Mouse (Mus musculus) neural tube, embryonic 11.5 days (tissue): ENCODE results near the gene Slc35e1. TPM values are rescaled to one million over a fixed set of nuclear protein-coding genes. Genes with fewer than 3 reads are reported as not detected.

ENCODE experiments used
- ATAC-seq: fragments of 200-750 bp; cut with Nextera tagmentation; 2 replicates; pipeline ENCODE4 v1.8.0; 2017; ENCODE audit warnings: moderate number of reproducible peaks, mild to moderate bottlenecking, moderate TSS enrichment, moderate library complexity; ENCODE audit not compliant: insufficient read depth, low FRiP score, low TSS enrichment
- DNase-seq: peaks from one replicate; pipeline ENCODE4 v3.0.0-alpha.2; 2015; ENCODE audit warnings: low spot score
- H3K27ac ChIP-seq: fragments of 300-500 bp; sonication (generic); 2 replicates; pipeline ENCODE4 v1.5.1; 2014; ENCODE audit warnings: low read depth, mild to moderate bottlenecking, low read length
- H3K27me3 ChIP-seq: fragments of 300-500 bp; sonication (generic); 2 replicates; pipeline ENCODE4 v1.6.1; 2014; ENCODE audit warnings: mild to moderate bottlenecking, low read length, mixed read lengths; ENCODE audit not compliant: control insufficient read depth, insufficient read depth
- H3K36me3 ChIP-seq: fragments of 300-500 bp; sonication (generic); 2 replicates; pipeline ENCODE4 v1.6.1; 2014; ENCODE audit warnings: mild to moderate bottlenecking, low read length, moderate library complexity, mixed read lengths; ENCODE audit not compliant: control insufficient read depth, insufficient read depth
- H3K4me1 ChIP-seq: fragments of 300-500 bp; sonication (generic); 2 replicates; pipeline ENCODE4 v1.6.1; 2014; ENCODE audit warnings: low read length, mixed read lengths; ENCODE audit not compliant: control insufficient read depth, insufficient read depth
- H3K4me2 ChIP-seq: fragments of 300-500 bp; sonication (generic); 2 replicates; pipeline ENCODE4 v1.6.1; 2014; ENCODE audit warnings: low read depth, mild to moderate bottlenecking, moderate library complexity
- H3K4me3 ChIP-seq: fragments of 300-500 bp; sonication (generic); 2 replicates; pipeline ENCODE4 v1.5.1; 2014; ENCODE audit warnings: low read depth, low read length
- H3K9ac ChIP-seq: fragments of 300-500 bp; sonication (generic); 2 replicates; pipeline ENCODE4 v1.6.1; 2014; ENCODE audit warnings: mild to moderate bottlenecking, low read length
- H3K9me3 ChIP-seq: fragments of 300-500 bp; sonication (generic); 2 replicates; pipeline ENCODE4 v1.6.1; 2016; ENCODE audit warnings: low read length; ENCODE audit not compliant: control insufficient read depth
- WGBS: fragments of 180-500 bp; shearing (Covaris S2); extraction: QIAGEN DNeasy Blood & Tissue Kit; methylation state at CpG from one replicate; pipeline ENCODE4 v1.1.7; 2014; 5-methylcytosine and 5-hydroxymethylcytosine counted together
- polyA plus RNA-seq: library from polyadenylated mRNA; unstranded; fragments of >200 nt; fragmentation: Nextera tagmentation; extraction: Ambion mirVana; gene quantifications from 2 replicates; pipeline ENCODE4 v1.2.1, GENCODE M21; 2014

The Slc35e1 gene
- polyA plus RNA-seq, 1 experiment from 2014 or later = 13.6 TPM

DNA sequence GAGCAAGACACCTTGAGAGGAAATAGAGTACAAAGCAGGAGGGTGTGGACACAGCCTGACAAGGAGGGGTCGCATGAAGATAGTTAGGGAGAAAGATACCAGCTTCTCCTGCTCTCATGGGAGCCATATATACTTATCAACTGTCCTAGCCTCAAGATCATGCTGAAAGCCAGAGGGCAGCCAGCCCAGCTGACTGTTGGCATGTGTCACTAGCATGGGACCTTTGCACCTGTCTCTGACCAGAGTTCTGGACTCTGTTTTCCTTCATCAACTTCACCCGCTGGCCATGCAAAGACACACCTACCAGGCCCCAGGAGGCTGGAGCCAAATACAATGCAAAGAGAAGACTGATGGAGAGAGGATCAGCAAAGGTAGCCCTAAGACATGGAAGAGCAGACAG lies 23.2 kb downstream of the Slc35e1 start:
- H3K27me3 ChIP-seq = no peaks in the 10 kb centered on the region
- peaks cover 61% of the 10 kb centered on the region for H3K36me3 ChIP-seq
- 94% methylated on average over 2 of the region's 2 CpGs for WGBS
- no peak overlapping the region for H3K27ac ChIP-seq
- H3K4me1 ChIP-seq = no peaks in the 10 kb centered on the region
- DNase-seq (no peak), ATAC-seq (no peak)
- no peak overlapping the region for H3K9ac ChIP-seq
- H3K4me3 ChIP-seq = no peak overlapping the region
- no peaks in the 10 kb centered on the region for H3K9me3 ChIP-seq
- no peak overlapping the region for H3K4me2 ChIP-seq

DNA sequence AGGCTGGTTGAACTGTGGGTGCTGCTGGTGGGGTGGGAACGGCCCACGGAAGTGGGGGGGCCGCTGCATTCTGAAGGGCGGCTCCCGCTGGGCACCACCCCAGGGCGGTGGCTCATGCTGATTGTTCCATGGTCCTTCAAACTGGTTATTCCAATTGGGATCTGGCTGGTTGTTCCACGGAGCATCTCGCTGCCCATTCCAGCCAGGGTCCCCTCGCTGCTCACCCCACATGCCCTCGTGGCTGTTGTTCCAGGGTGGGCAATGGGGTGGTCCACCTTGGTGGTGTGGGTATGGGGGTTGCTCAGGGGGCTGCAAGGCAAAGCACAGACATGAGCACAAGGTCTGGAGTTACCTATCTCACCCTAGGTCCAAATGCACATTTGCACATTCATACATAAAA lies 28.2 kb downstream of the Slc35e1 start:
- no peak for DNase-seq
- 96% methylated on average over 10 of the region's 10 CpGs for WGBS

DNA sequence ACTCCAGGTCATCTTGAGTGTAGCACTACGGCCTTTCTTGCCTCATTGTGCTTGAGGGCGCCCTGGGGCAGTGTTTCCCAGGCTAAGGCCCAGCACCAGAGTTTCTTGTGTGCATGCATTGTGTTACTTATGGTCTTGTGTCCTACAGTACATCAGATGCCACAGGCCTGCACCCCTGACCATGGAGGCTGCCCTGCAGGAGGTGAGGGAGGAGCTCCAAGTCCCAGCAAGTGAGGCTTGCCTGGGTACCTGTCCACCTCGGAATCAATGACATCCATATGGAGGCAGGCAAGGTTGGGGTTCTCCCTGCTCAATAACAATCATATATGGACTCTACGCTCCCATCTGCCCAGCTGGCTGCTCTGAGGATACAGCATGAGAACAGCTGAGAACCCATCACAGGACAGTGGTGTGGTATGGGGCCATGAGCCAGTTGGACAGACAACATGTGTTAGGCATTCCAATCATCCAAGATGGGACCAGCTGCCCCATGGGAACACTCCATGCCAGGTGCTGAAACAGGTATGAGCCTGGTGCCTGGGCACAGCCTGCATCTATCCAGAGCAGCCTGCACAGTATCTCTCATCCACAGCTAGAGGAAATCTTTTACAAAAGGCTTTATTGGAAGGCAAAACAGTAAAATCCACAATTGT lies 32.4 kb downstream of the Slc35e1 start:
- Histone ChIP-seq H3K36me3 (peaks cover 42% of the 10 kb centered on the region), H3K27me3 (no peaks in the 10 kb centered on the region), H3K9ac (no peak overlapping the region), H3K9me3 (no peaks in the 10 kb centered on the region), H3K27ac (no peak overlapping the region), H3K4me3 (no peak overlapping the region), H3K4me2 (no peak overlapping the region), H3K4me1 (no peaks in the 10 kb centered on the region)
- DNase-seq (no peak), ATAC-seq (no peak)
- 91% methylated on average over 4 of the region's 4 CpGs for WGBS

More for the DNA sequence above, 28.2 kb downstream of the Slc35e1 start:
- no peaks in the 10 kb centered on the region for H3K4me1 ChIP-seq
- H3K36me3 ChIP-seq = peaks cover 78% of the 10 kb centered on the region
- no peak overlapping the region for H3K4me3 ChIP-seq
- H3K27me3 ChIP-seq = no peaks in the 10 kb centered on the region
- no peak overlapping the region for H3K9ac ChIP-seq
- no peak for ATAC-seq
- H3K4me2 ChIP-seq = no peak overlapping the region
- H3K9me3 ChIP-seq = no peaks in the 10 kb centered on the region
- H3K27ac ChIP-seq = no peak overlapping the region

DNA sequence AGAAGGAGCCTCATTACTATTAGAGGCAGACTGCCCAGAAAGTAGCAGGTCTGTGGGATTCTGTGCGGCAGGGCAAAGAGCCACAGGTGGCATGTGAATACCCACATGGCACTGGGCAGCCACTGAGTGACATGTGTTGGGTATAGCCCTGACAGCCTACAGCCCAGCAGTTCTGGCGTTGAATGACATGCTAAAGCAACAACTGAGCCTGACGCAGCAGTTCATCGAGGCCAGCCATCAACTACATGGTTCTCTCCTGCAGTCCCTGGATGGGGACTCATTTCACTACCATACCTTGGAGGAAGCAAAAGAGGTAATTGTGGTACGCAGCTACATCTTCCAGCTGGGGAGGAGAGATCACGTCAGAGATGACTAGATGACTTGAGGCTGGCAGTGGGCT lies 34.0 kb downstream of the Slc35e1 start:
- Histone ChIP-seq H3K27me3 (no peaks in the 10 kb centered on the region), H3K27ac (no peak overlapping the region), H3K4me2 (no peak overlapping the region), H3K4me3 (no peak overlapping the region), H3K36me3 (peaks cover 31% of the 10 kb centered on the region), H3K9ac (no peak overlapping the region), H3K9me3 (0 out of 2 replicates have a peak, but pooled peaks cover 2% of the 10 kb centered on the region), H3K4me1 (no peaks in the 10 kb centered on the region)
- ATAC-seq (no peak), DNase-seq (no peak)
- 90% methylated on average over 6 of the region's 6 CpGs for WGBS

DNA sequence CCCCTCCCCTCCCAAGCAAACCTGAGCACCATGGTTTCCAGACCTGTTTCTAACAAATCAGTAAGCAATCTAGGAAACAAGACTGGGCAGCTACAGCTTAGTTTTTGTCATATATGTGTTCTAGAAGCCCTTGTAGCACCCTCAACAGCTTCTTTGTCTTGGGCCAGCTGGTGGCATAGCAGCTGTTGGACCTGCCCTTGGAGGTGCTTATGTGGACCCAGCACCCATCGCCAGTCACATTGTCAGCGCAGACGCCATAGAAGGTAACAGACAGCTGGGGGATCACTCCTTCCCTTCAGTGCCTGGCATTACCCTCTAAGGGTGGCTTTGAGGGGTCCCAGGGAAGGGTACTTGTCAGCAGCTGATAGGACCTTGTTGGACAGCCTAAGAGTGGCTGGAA lies 34.6 kb downstream of the Slc35e1 start:
- no peaks in the 10 kb centered on the region for H3K4me1 ChIP-seq
- peaks cover 26% of the 10 kb centered on the region for H3K36me3 ChIP-seq
- no peak overlapping the region for H3K4me2 ChIP-seq

DNA sequence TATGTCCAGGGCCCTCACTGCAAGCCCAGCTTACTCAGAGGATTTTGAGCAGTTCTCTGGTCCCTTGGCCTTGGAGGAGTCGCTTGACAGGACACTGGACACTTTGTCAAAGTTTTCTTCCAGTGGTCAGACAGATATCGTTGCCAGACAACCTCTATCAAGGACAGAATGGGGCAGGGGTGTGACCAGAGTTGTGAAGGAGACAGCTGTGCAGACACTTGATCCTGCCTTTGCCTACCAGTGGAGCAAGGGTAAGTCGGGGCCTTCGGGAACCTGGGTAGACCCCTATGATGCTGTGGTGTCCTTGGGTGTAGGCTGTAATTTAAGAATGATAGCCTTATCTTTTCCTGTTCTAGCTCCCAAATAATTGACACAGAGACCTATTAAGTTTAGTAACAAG lies 37.1 kb downstream of the Slc35e1 start:
- Histone ChIP-seq H3K4me2 (no peak overlapping the region), H3K27me3 (no peaks in the 10 kb centered on the region), H3K9ac (no peak overlapping the region), H3K4me1 (no peaks in the 10 kb centered on the region), H3K27ac (no peak overlapping the region), H3K36me3 (peaks cover 10% of the 10 kb centered on the region), H3K4me3 (no peak overlapping the region), H3K9me3 (0 out of 2 replicates have a peak, but pooled peaks cover 2% of the 10 kb centered on the region)
- ATAC-seq (no peak), DNase-seq (no peak)
- WGBS = 87% methylated on average over 4 of the region's 4 CpGs

More for the DNA sequence above, 34.6 kb downstream of the Slc35e1 start:
- Histone ChIP-seq H3K4me3 (no peak overlapping the region), H3K9me3 (0 out of 2 replicates have a peak, but pooled peaks cover 2% of the 10 kb centered on the region), H3K27ac (no peak overlapping the region), H3K27me3 (no peaks in the 10 kb centered on the region), H3K9ac (no peak overlapping the region)
- no peak for DNase-seq
- 91% methylated on average over 3 of the region's 3 CpGs for WGBS
- ATAC-seq = no peak

DNA sequence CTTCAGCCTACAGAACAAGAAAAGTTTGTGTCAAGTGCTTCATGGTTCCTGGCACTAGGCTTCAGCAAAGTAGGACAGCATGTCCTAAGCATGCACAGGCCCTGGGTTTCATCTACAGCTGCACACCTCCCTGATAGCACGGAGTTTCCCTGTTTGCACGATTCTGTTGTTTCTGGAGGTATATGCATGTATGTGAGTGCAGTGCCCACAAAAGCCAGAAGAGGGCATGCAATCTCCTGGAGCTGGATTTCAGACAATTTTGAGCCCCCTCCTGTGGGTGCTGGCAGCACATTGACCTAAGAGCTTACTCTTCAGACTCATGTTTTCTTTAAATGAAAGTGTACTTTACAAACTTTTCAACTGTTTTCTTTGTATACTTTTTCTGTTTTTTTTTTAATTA lies 38.5 kb downstream of the Slc35e1 start:
- Histone ChIP-seq H3K4me3 (no peak overlapping the region), H3K4me1 (no peaks in the 10 kb centered on the region), H3K27ac (no peak overlapping the region), H3K36me3 (peaks cover 6% of the 10 kb centered on the region), H3K4me2 (no peak overlapping the region), H3K27me3 (no peaks in the 10 kb centered on the region), H3K9ac (no peak overlapping the region), H3K9me3 (0 out of 2 replicates have a peak, but pooled peaks cover 2% of the 10 kb centered on the region)
- 99% methylated on average over 2 of the region's 2 CpGs for WGBS
- DNase-seq (no peak), ATAC-seq (no peak)

DNA sequence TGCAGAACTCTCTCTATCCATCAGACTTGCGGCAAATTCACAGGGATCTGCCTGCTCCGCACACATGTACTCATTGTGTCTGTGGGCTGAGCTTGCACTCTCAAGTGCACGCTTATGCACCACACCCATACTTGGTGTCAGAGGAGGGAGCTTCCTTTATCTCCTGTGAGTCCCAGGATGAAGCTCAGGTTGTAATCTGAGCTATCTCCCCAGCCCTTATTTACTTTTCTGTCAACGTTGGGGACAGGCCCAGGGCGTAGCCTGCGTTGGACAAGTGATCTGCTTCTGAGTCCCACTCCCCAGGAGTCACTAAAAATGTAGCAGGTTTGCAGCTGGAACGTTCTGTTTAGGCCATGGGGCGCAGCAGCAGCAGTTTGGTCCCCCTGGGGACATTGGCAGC lies 40.9 kb downstream of the Slc35e1 start:
- no peak for DNase-seq
- no peak for ATAC-seq
- Histone ChIP-seq H3K4me2 (no peak overlapping the region), H3K4me3 (no peak overlapping the region), H3K9ac (no peak overlapping the region), H3K36me3 (peaks cover 8% of the 10 kb centered on the region), H3K4me1 (no peaks in the 10 kb centered on the region), H3K9me3 (0 out of 2 replicates have a peak, but pooled peaks cover 2% of the 10 kb centered on the region), H3K27ac (no peak overlapping the region), H3K27me3 (no peaks in the 10 kb centered on the region)
- WGBS = 87% methylated on average over 8 of the region's 8 CpGs

DNA sequence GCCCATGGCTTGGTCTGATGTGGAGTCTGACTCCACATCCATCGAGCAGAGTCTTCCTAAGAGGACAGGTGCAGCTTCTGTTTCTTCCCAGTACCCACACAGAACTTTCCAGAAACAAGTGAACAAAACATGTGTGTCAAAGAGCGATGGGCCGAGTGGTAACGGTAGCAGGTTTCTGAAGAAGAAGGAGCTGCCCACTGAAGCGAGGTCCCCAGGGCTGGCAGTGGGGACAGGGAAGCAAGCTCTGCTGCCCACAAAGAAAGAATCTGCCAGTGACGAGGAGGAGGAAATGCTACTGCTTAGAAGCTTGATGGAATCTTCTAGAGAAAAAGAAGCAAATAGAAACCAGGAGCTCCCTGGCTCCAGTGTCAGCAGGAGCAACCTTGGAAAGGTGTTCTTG lies 47.3 kb downstream of the Slc35e1 start:
- no peak overlapping the region for H3K4me3 ChIP-seq
- no peaks in the 10 kb centered on the region for H3K4me1 ChIP-seq

More for the DNA sequence above, 47.3 kb downstream of the Slc35e1 start:
- no peak overlapping the region for H3K4me2 ChIP-seq
- H3K9me3 ChIP-seq = no peaks in the 10 kb centered on the region
- H3K36me3 ChIP-seq = peaks cover 6% of the 10 kb centered on the region
- no peak for ATAC-seq
- H3K27ac ChIP-seq = no peak overlapping the region
- WGBS = 93% methylated on average over 6 of the region's 6 CpGs
- no peaks in the 10 kb centered on the region for H3K27me3 ChIP-seq
- no peak for DNase-seq
- H3K9ac ChIP-seq = no peak overlapping the region
